Mouse (Mus musculus) telencephalon, adult 2 months (tissue): ENCODE measurements around the gene Ikzf3.

Source experiments
- DNase-seq: peaks from one replicate; pipeline ENCODE4 v3.0.0-alpha.2; 2011; ENCODE audit warnings: low read depth, low spot score

Ikzf3 gene

GRCm38 (mm10) chr11:98513356-98513936, 32.4 kb downstream of the Ikzf3 start:
- no peak for DNase-seq

GRCm38 (mm10) chr11:98512881-98513280, 33.0 kb downstream of the Ikzf3 start:
- no peak for DNase-seq

- DNase-seq: no peak
Measured at GRCm38 (mm10) chr11:98510125-98510524, 35.7 kb downstream of the Ikzf3 start.

DNA sequence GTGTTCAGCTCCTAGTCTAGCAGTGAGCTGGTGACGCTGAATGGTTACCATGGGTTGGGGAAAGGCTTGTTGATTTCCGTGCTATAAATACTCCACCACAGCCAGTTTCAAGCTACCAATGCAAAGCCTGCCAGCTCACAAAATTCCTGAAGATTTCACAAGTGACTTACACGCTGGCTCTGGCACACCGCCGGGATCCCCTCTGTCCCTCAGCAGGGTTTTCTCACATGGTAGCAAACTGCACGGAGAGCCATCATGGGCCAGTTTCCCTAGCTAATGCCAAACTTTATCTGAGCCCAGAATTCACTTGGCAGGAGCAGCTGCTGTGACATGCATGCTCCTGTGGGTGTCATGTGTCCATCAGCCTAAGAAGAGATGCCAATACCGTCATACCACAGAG, 36.4 kb downstream of the Ikzf3 start:
- peak; percentile 32 for DNase-seq

DNA sequence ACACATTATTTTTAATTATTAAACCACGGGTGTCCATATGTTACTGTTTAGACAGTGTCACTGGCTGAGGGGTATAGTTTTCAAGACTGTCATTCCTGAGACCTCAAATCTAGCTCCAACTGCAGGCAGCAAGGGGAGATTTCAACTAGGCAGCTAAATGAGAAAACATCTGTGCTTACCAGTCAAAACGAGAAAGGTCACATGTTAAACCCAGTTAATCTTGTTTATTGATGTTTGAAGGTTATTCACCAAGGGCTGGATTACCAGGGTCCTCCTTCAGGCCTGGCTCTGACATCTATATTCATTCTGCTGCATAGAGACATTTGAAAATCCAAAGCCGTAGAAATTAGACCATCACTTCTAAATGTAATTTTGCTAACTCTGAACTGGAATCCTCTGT, 40.9 kb downstream of the Ikzf3 start:
- no peak for DNase-seq

DNA sequence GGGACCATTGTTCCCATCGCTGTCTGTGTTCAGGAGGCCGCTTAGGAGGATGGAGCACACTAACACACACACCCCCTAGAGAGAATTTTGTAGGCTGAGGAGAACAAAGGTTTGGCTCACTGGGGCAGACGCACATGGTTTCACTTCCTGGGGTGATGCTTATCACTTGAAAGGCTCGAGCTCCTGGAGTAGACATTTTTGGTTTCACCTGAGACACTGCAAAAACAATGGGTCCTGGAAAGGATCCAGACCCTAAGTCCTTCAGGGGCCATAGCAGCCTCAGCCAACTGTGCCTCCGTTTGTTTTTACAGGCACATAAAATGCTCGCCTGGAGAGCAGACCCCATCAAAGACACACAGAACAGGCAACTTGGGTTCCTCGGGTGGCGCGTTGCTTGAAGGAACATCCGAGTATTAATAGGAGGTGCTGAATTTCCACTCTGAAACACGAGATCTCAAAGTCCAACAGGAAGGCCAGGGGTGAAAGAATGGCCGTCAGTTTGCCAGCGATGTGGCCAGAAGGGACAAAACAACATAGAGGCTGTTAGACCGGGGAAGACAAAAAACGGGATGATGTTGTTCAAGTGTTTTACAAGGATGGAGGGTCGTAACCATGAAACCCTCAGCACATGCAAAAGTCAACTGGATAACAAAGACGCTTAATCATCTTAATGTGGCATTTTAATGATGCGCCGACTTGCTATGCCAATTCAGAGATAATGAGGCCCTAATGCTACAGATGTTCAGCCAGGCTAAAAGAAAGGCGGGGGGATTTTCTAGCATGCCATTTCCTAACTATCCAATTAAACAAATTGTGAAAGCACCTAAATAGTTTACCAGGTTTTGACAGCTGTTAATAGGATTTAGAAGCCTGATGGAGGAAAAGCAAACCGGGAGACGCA, 48.2 kb downstream of the Ikzf3 start:
- no peak for DNase-seq

- no peak for DNase-seq
Measured at GRCm38 (mm10) chr11:98495176-98495719, 50.6 kb downstream of the Ikzf3 start.

DNA sequence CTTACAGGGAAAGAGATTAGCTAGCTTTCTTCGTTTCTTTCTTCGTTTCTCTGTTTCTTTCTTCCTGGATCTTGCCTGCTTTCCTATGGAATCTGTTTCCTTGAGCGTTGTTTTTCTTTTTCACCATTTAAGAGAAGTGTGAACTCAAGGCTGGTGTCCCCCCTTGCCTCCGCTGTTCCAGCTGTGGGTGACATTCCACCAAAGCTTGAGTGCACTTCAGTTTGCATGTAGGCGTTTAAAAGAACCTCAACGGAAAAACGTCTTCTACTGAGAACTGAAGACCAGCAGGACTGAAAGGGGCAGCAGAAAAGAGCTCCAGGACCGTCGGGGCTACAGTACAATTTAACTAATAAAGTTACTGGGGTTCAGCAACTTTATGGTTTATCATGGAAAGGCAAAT, 52.4 kb downstream of the Ikzf3 start:
- no peak for DNase-seq

- DNase-seq: no peak
Measured at GRCm38 (mm10) chr11:98492959-98493358, 52.9 kb downstream of the Ikzf3 start.

DNA sequence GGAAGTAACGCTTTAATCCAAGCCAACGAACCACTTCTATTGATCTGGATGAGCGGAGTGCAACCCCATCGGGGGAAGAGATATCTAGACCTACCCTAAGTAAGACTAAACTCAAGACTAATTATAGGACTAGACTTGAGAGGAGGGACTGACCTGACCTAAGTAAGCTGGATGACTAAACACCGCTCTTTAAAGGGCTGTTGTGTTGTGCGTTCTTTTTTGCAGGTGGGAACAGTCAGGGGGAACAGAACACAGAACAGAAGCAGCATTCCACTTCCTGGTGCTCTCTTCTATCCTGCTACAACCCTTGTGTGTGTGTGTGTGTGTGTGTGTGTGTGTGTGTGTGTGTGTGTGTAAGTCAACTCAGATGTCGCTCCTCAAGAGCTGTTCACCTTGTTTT, 54.3 kb downstream of the Ikzf3 start:
- DNase-seq: no peak

- no peak for DNase-seq
Measured at GRCm38 (mm10) chr11:98488540-98489234, 57.1 kb downstream of the Ikzf3 start.

DNA sequence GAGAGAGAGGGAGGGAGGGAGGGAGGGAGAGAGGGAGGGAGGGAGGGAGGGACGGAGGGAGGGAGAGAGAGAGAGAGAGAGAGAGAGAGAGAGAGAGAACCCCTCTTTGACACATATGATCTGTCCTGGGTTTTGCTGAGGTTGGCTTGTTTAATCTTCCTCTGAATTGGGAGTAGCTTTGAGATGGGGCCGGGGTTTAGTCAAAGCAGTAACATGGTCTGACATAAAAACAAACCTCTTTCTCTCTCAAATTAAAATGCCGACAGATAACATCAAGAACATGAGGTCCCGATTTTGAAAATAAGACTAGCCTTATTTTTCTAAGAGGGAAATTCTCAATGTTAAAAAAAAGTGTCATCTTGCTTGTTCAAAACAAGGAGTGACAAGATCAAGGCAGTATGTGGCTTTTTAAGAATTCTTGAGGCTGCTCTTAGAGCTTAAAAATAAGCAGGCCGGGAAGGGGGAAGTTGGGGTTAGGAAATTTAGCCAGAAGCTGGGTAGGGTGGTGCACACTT, 58.2 kb downstream of the Ikzf3 start:
- DNase-seq: no peak

DNA sequence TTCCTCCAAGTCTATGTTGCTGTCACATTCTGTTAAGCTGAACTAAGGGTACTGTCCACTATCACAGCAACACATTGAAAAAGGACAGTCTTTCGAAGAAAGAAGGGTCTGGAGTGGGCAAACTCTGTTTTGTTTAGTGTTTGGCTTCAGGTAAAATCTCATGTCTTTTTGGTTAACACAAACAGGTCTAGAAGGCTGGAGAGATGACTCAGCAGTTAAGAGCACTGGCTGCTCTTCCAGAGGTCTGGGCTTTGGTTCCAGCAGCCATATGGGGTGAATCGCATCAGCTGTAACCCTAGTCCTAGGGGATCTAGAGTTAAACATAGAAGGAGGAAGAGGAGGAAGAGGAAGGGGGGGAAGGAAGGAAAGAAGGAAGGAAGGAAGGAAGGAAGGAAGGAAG, 60.1 kb downstream of the Ikzf3 start:
- no peak for DNase-seq

- no peak for DNase-seq
Measured at GRCm38 (mm10) chr11:98482067-98482466, 63.8 kb downstream of the Ikzf3 start.

DNA sequence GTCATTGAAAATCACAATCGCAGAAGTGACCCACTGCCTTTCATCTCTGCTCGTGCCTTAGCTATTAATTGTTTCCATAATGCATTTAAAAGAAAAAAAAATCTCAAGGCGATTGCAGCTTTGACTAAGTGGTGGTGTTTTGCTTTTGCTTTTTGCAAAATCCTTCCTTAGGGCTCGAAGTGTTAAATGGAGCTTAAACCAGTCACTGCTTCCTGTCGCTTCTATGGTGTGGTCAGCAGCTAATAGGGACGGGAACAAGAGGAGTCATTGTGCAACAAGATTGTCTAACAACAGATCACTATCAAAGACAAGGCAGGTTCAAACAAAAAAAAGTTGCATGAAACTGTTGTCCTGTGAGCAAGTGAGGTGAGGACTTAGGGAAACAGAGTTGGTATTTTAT, 64.6 kb downstream of the Ikzf3 start:
- no peak for DNase-seq

GRCm38 (mm10) chr11:98479940-98480497, 65.8 kb downstream of the Ikzf3 start:
- no peak for DNase-seq

DNA sequence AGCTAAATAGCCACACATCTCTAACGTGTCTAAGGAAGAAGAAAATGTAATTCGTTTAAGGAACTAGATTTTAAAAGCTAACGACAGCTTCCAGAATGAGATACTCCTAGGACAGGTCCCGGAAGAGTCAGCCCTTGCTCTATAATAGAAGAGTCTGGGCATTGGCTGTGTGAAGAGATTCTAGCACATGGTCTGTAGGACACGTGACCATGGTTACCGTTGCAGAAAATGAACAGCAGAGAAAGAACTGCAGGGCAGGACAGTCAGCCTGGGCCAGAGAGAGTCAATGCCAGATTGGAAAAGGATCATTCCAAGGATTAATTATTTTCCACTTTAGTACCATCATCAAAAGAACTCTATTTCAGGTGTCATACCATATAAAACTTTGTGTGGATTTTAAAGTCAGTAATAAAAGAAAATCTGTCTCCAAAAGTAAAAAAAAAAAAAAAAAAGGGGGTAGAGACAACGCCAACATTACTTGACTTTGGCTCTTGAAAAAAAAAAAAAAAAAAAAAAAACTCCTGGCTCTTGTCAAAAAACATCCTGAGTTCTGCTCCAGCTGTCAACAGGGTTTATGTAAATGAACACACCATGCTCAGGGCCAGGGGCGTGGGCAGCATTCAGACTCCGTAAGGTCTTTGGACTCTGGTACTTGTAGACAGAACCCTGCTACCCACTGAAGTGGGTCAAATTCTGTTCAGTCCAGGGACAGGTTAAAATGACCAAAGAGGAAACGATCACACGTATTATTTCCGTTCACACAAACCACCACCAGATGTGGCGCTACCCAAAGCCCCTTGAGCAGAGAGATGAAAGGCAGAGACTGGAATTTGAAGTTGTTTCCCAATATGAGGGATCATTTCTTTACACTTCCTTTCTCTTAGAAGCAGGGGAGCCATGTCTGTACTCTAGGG, 66.5 kb downstream of the Ikzf3 start:
- no peak for DNase-seq

DNA sequence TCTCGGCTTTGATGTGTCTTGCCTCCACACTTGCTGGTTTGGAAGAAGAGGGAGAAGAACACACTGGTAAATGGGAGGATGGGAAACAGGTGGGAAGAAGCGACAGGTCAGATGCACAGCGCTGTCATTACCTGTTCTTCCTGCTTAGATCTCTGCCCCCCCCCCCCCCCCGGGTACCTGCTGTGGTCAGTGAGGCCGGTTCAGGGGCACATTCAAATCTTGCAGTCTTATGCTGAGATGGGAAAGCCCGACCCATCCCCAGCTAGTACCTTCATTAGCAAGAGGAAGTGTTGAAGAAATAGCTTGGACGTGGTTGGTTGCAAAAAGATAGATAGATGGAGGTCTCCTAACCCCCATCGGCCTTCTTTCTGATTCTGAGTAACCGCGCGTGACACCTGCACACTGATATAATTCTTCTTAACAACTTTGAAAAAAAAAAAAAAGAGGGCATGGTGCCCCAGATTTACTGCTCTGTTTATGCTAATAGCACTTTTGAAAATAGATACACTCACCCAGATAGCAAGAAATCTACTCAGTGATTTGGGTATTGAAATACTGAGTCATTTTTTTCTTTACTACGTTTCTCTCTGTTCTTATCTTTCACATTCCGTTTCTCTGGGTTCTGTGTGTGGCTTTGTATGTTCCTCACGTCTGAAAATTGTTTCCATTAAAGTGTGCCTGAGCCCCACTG, 68.7 kb downstream of the Ikzf3 start:
- DNase-seq: no peak

GRCm38 (mm10) chr11:98476434-98476807, 69.4 kb downstream of the Ikzf3 start:
- DNase-seq: no peak
